Mouse (Mus musculus): ENCODE results near the gene Bckdha. TPM values are rescaled to one million over a fixed set of nuclear protein-coding genes. Genes with fewer than 3 reads are reported as not detected.
A peak's percentile ranks its signal among the peaks of the same experiment; 100 is the strongest.

Gene Bckdha
- total and polyA plus RNA-seq, 2 experiments from 2014 or later = 56.1 to 96.0 TPM

DNA sequence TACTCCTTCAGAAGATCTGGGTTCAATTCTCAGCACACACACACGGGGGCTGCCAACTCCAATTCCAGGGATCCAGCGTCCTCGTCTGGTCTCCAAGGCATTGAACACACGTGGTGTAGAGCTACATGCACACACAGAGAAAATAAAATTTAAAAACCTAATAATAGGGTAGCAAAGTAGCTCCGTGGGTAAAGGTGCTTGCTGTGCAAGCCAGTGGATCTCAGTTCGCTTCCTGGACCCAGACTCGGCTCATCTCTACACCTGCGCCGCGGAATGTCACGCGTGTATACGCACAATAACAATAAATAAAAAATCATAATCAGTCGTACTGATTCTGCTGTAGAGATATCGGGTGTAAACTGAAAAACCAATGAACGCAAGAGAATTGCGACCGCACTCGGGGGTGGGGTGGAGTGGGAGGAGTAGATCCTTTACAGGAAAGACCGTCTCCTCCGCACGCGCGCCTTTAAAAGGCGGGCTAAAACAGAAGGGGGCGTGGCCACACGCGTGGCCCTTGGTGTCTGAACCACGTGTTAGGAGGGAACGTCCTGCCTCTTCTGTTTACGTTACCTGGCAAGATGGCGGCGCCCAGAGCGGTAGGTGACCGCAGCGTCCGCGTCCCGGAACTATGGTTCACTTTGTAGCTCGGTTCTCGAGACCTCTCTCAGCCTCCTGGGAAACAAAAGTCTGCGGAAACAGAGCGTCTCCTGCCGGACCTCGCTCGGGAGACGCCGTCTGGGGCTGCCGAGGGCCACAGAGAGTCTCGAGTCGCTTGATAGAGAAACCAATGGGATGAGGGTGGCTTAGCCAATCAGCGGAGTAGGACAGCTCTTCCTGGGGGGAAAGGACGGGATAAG lies 39.7 kb downstream of the Bckdha start, which contains the start of gene Dmac2:
Gene Dmac2, plus strand, starts transcription at position 550 of the 857 bp plus-strand sequence.
- DNase-seq (ENCODE audit: low spot score) (peak; percentile 96), ATAC-seq (peak; percentile 95)
- Histone ChIP-seq H3K27ac (peak within 1 kb of the TSS; percentile 16; the same call in 1 of the 2 replicates), H3K27me3 (ENCODE audit: insufficient read depth, low read length) (no peaks in the 10 kb centered on the region), H3K36me3 (ENCODE audit: insufficient read depth, low read length) (peaks cover 19% of the 10 kb centered on the region; the same call in 1 of the 2 replicates), H3K9ac (replicated peaks; ENCODE audit: low read length) (peak within 1 kb of the TSS; percentile 51), H3K9me3 (ENCODE audit: low read length) (no peaks in the 10 kb centered on the region), H3K4me1 (ENCODE audit: insufficient read depth, low read length) (peaks cover 5% of the 10 kb centered on the region; the same call in 1 of the 2 replicates), H3K4me2 (ENCODE audit: low read depth, low read length) (peak within 1 kb of the TSS; percentile 66), H3K4me3 (ENCODE audit: low read length) (peak within 1 kb of the TSS; percentile 63)
- no peak for TF ChIP-seq CTCF (IDR thresholded peaks at IDR 0.05; ENCODE audit: low read depth)
- WGBS = 2% methylated on average over 53 of the region's 53 CpGs

DNA sequence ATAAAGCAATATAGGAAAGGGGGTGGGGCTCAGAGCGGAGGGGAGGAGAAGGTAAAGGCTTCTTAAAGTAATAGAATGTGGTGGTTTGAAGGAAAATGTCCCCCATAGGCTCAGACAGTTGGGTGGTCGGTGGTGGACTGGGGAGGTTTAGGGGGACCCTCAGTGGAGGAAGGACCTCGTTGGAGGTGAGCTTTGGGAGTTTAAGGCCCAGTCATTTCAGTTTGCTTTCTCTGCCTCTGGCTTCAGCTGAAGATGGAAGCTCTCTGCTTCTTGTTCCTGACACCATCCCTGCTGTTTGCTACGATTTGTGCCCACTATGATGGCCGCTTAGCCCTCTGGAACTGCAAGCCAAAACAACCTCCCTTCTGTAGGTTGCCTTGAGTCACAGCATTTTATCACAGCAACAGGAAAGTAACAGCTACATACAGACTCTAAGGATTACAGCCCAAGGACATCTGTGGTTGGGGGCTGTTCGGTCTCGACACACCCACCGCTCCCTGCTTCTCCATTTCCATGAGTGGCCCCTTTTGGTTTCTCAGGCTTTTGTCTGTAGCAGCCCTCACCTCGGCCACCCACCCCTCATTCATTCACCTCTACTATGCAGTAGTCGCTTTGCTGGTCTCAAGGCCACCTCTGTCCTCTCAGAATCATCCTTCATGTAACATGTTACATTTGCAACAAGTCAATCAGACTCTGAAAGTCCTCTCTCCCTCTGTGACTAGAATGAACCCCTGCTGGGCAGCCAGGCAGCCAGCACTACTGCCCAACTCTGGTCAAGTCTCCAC lies 41.2 kb downstream of the Bckdha start:
- no peak for TF ChIP-seq CTCF (IDR thresholded peaks at IDR 0.05; ENCODE audit: low read depth)
- no peak overlapping the region for H3K27ac ChIP-seq
- ATAC-seq (no peak), DNase-seq (ENCODE audit: low spot score) (no peak)
- no peaks in the 10 kb centered on the region for H3K27me3 ChIP-seq (ENCODE audit: insufficient read depth, low read length)
- H3K4me1 ChIP-seq (ENCODE audit: insufficient read depth, low read length) = peaks cover 5% of the 10 kb centered on the region; the same call in 1 of the 2 replicates
- 84% methylated on average over 10 of the region's 10 CpGs for WGBS
- H3K9ac ChIP-seq (replicated peaks; ENCODE audit: low read length) = no peak overlapping the region
- H3K4me3 ChIP-seq (ENCODE audit: low read length) = no peak overlapping the region
- H3K36me3 ChIP-seq (ENCODE audit: insufficient read depth, low read length) = peaks cover 15% of the 10 kb centered on the region; the same call in 1 of the 2 replicates
- H3K9me3 ChIP-seq (ENCODE audit: low read length) = no peaks in the 10 kb centered on the region
- H3K4me2 ChIP-seq (ENCODE audit: low read depth, low read length) = no peak overlapping the region

- 81% methylated on average over 5 of the region's 5 CpGs for WGBS
Observed at GRCm38 (mm10) chr7:25615706-25616011, 43.1 kb downstream of the Bckdha start, which contains the start of gene Erich4. Gene Erich4, minus strand, starts transcription at chr7:25615892.

DNA sequence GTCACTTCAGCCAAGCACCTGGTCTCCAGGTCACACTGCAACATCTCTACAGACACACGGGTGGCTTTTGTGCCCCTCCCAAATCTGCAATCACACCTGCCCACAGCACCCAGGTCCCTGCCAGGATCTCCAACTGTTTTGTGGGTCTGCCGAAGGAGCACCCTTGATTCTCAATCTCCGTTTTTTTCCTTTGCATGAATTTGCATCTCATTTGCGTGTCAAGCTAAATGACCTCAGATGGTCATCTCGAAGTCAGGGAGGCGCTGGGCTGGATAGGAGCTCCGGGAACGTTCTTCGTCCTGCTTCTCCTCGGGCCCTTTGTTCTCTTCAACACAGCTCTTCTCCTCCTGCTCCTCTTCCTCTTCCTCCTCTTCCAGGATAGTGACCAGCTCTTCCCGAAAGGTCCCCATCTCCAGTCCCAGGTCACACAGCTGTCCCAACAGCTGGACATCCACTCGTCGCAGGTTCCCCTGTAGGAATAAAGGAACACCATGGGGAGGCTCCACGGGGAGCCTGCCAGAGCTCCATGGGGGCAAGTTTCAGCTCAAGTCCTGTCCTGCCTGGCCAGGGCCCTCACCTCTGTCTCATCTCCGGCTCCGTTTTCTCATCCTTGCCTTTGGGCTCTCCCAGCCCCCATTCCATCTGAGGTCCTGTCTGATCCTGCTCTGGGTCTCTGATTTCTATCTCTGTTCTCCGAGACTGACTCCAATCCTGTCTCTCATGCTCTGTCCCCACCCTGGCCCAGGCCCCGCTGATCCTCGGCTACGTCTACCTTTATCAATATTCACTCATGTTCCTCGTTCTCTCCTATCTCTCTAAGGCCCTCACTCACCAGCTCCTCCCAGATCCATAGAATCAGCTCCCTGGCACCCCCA lies 43.7 kb downstream of the Bckdha start:
- Histone ChIP-seq H3K9me3 (ENCODE audit: low read length) (no peaks in the 10 kb centered on the region), H3K27me3 (ENCODE audit: insufficient read depth, low read length) (no peaks in the 10 kb centered on the region), H3K4me3 (ENCODE audit: low read length) (no peak overlapping the region), H3K4me2 (ENCODE audit: low read depth, low read length) (no peak overlapping the region), H3K9ac (replicated peaks; ENCODE audit: low read length) (no peak overlapping the region), H3K36me3 (ENCODE audit: insufficient read depth, low read length) (no peaks in the 10 kb centered on the region), H3K27ac (no peak overlapping the region), H3K4me1 (ENCODE audit: insufficient read depth, low read length) (peaks cover 3% of the 10 kb centered on the region; the same call in 1 of the 2 replicates)
- ATAC-seq = no peak
- no peak for TF ChIP-seq CTCF (IDR thresholded peaks at IDR 0.05; ENCODE audit: low read depth)
- no peak for DNase-seq (ENCODE audit: low spot score)
- 65% methylated on average over 21 of the region's 21 CpGs for WGBS

More at GRCm38 (mm10) chr7:25615706-25616011, 43.1 kb downstream of the Bckdha start, which contains the start of gene Erich4:
- Histone ChIP-seq H3K4me2 (ENCODE audit: low read depth, low read length) (no peak within 1 kb of the TSS), H3K4me3 (ENCODE audit: low read length) (no peak within 1 kb of the TSS), H3K4me1 (ENCODE audit: insufficient read depth, low read length) (peaks cover 5% of the 10 kb centered on the region; the same call in 1 of the 2 replicates), H3K27me3 (ENCODE audit: insufficient read depth, low read length) (no peaks in the 10 kb centered on the region), H3K9ac (replicated peaks; ENCODE audit: low read length) (no peak within 1 kb of the TSS), H3K36me3 (ENCODE audit: insufficient read depth, low read length) (0 out of 2 replicates have a peak, but pooled peaks cover 1% of the 10 kb centered on the region), H3K27ac (no peak within 1 kb of the TSS), H3K9me3 (ENCODE audit: low read length) (no peaks in the 10 kb centered on the region)
- DNase-seq (ENCODE audit: low spot score) (no peak), ATAC-seq (no peak)
- TF ChIP-seq CTCF (IDR thresholded peaks at IDR 0.05; ENCODE audit: low read depth) = no peak

GRCm38 (mm10) chr7:25614086-25614485 lies 44.7 kb downstream of the Bckdha start:
- H3K27me3 ChIP-seq (ENCODE audit: insufficient read depth, low read length) = no peaks in the 10 kb centered on the region
- no peaks in the 10 kb centered on the region for H3K9me3 ChIP-seq (ENCODE audit: low read length)
- TF ChIP-seq CTCF (IDR thresholded peaks at IDR 0.05; ENCODE audit: low read depth) = no peak
- no peak overlapping the region for H3K4me2 ChIP-seq (ENCODE audit: low read depth, low read length)
- ATAC-seq = no peak
- WGBS = 88% methylated on average over 5 of the region's 5 CpGs
- H3K4me3 ChIP-seq (ENCODE audit: low read length) = no peak overlapping the region
- DNase-seq (ENCODE audit: low spot score) = no peak
- no peak overlapping the region for H3K27ac ChIP-seq
- H3K36me3 ChIP-seq (ENCODE audit: insufficient read depth, low read length) = no peaks in the 10 kb centered on the region
- no peak overlapping the region for H3K9ac ChIP-seq (replicated peaks; ENCODE audit: low read length)
- H3K4me1 ChIP-seq (ENCODE audit: insufficient read depth, low read length) = no peaks in the 10 kb centered on the region

GRCm38 (mm10) chr7:25611501-25611900 lies 47.3 kb downstream of the Bckdha start:
- WGBS = 51% methylated on average over 7 of the region's 7 CpGs
- no peaks in the 10 kb centered on the region for H3K9me3 ChIP-seq (ENCODE audit: low read length)
- H3K27ac ChIP-seq = no peak overlapping the region
- no peak for TF ChIP-seq CTCF (IDR thresholded peaks at IDR 0.05; ENCODE audit: low read depth)
- DNase-seq (ENCODE audit: low spot score) (no peak), ATAC-seq (no peak)
- H3K4me1 ChIP-seq (ENCODE audit: insufficient read depth, low read length) = no peaks in the 10 kb centered on the region
- H3K4me3 ChIP-seq (ENCODE audit: low read length) = no peak overlapping the region
- no peaks in the 10 kb centered on the region for H3K27me3 ChIP-seq (ENCODE audit: insufficient read depth, low read length)
- no peak overlapping the region for H3K4me2 ChIP-seq (ENCODE audit: low read depth, low read length)
- H3K36me3 ChIP-seq (ENCODE audit: insufficient read depth, low read length) = no peaks in the 10 kb centered on the region
- no peak overlapping the region for H3K9ac ChIP-seq (replicated peaks; ENCODE audit: low read length)
